Mouse (Mus musculus): ENCODE measurements around the gene Wdr6. TPM values are rescaled to one million over a fixed set of nuclear protein-coding genes. Genes with fewer than 3 reads are reported as not detected.

The Wdr6 gene
- polyA plus RNA-seq, 1 experiment = 7.9 TPM

- H3K27ac ChIP-seq (ENCODE audit: control insufficient read depth, insufficient read depth, low read depth, low read length, poor library complexity) = no peak overlapping the region
- no peak overlapping the region for H3K4me3 ChIP-seq (replicated peaks; ENCODE audit: control insufficient read depth, low read depth, low read length)
- H3K4me1 ChIP-seq (ENCODE audit: control insufficient read depth, insufficient read depth, low read length) = peaks cover 8% of the 10 kb centered on the region; the same call in 1 of the 2 replicates
- 56% methylated on average over 7 of the region's 7 CpGs for WGBS
- TF ChIP-seq POLR2A (IDR thresholded peaks at IDR 0.05; ENCODE audit: borderline replicate concordance, control insufficient read depth, low read depth, low read length) (no peak), CTCF (IDR thresholded peaks at IDR 0.05; ENCODE audit: control insufficient read depth, insufficient read depth, low read length) (no peak)
Observed at GRCm38 (mm10) chr9:108564131-108564530, 14.4 kb downstream of the Wdr6 start.

DNA sequence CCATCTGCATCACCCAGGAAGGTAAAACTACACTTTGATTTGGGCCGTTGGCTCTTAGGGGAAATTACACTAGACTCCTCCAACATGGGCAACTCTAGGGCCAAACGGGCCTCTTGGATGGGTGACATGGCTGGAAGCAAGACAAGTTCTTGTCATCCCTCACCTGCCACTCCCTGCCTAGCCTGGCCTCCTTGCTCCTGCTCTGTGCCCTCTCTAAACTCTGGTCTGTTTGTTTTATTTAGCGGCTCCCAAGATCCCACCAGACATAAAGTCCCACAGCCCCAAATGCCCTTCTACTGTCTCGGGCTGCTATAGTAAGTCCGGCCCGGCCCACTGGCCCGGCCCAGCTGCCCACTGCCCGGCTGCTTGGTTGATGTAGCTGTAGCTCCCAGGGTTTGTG lies 14.9 kb downstream of the Wdr6 start:
- no peak overlapping the region for H3K4me3 ChIP-seq (replicated peaks; ENCODE audit: control insufficient read depth, low read depth, low read length)
- H3K4me1 ChIP-seq (ENCODE audit: control insufficient read depth, insufficient read depth, low read length) = peaks cover 8% of the 10 kb centered on the region; the same call in 1 of the 2 replicates
- H3K27ac ChIP-seq (ENCODE audit: control insufficient read depth, insufficient read depth, low read depth, low read length, poor library complexity) = no peak overlapping the region
- 94% methylated on average over 8 of the region's 8 CpGs for WGBS
- TF ChIP-seq CTCF (IDR thresholded peaks at IDR 0.05; ENCODE audit: control insufficient read depth, insufficient read depth, low read length) (no peak), POLR2A (IDR thresholded peaks at IDR 0.05; ENCODE audit: borderline replicate concordance, control insufficient read depth, low read depth, low read length) (no peak)

DNA sequence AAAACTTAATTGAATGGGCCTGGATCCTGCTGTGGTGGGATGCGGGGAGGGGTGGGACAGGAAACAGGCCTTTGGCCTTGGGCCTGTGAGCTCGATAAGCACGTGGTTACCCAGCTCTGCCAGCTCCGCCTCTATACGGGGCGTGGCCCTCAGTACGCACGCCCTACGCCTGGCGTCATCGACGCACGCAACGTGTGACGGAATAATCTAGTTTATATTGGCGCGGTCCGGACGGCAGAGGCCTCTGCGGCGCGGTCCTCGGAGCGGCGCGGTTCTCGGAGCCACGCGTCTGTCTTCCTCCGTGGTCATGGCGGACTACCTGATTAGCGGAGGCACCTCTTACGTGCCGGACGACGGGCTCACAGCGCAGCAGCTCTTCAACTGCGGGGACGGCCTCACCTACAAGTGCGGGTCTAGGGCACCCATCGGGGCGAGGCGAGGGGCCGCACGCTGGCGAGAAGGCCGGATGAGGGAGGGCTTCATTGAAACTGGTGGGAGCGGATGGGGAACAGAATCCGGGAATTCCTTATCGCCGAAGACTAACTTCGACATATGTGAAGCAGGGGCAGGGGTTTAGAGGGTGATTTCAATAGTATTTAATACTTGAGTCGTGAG lies 18.2 kb downstream of the Wdr6 start, which contains the start of gene Impdh2:
Impdh2 (plus strand) TSS at position 60 of the 615 bp plus-strand sequence.
- under 1% methylated on average over 53 of the region's 53 CpGs for WGBS
- Histone ChIP-seq H3K4me1 (ENCODE audit: control insufficient read depth, insufficient read depth, low read length) (no peaks in the 10 kb centered on the region; the same call in 1 of the 2 replicates), H3K27ac (ENCODE audit: control insufficient read depth, insufficient read depth, low read depth, low read length, poor library complexity) (peak within 1 kb of the TSS; percentile 31), H3K4me3 (replicated peaks; ENCODE audit: control insufficient read depth, low read depth, low read length) (peak within 1 kb of the TSS; percentile 79)
- peak; percentile 85; the same call in 1 of the 2 replicates for TF ChIP-seq POLR2A (IDR thresholded peaks at IDR 0.05; ENCODE audit: borderline replicate concordance, control insufficient read depth, low read depth, low read length)
- no peak for TF ChIP-seq CTCF (IDR thresholded peaks at IDR 0.05; ENCODE audit: control insufficient read depth, insufficient read depth, low read length)

GRCm38 (mm10) chr9:108559169-108559568 lies 19.4 kb downstream of the Wdr6 start:
- Histone ChIP-seq H3K4me3 (replicated peaks; ENCODE audit: control insufficient read depth, low read depth, low read length) (no peak overlapping the region), H3K4me1 (ENCODE audit: control insufficient read depth, insufficient read depth, low read length) (no peaks in the 10 kb centered on the region; the same call in 1 of the 2 replicates), H3K27ac (ENCODE audit: control insufficient read depth, insufficient read depth, low read depth, low read length, poor library complexity) (no peak overlapping the region)
- no peak for TF ChIP-seq POLR2A (IDR thresholded peaks at IDR 0.05; ENCODE audit: borderline replicate concordance, control insufficient read depth, low read depth, low read length)
- TF ChIP-seq CTCF (IDR thresholded peaks at IDR 0.05; ENCODE audit: control insufficient read depth, insufficient read depth, low read length) = no peak
- WGBS = 90% methylated on average over 4 of the region's 4 CpGs

GRCm38 (mm10) chr9:108546875-108547274 lies 31.7 kb downstream of the Wdr6 start:
- WGBS = 86% methylated on average over 1 of the region's 1 CpGs
- no peak overlapping the region for H3K4me3 ChIP-seq (replicated peaks; ENCODE audit: control insufficient read depth, low read depth, low read length)
- no peaks in the 10 kb centered on the region for H3K4me1 ChIP-seq (ENCODE audit: control insufficient read depth, insufficient read depth, low read length)
- no peak overlapping the region for H3K27ac ChIP-seq (ENCODE audit: control insufficient read depth, insufficient read depth, low read depth, low read length, poor library complexity)
- TF ChIP-seq POLR2A (IDR thresholded peaks at IDR 0.05; ENCODE audit: borderline replicate concordance, control insufficient read depth, low read depth, low read length) = no peak
- no peak for TF ChIP-seq CTCF (IDR thresholded peaks at IDR 0.05; ENCODE audit: control insufficient read depth, insufficient read depth, low read length)

- Histone ChIP-seq H3K4me3 (replicated peaks; ENCODE audit: control insufficient read depth, low read depth, low read length) (no peak overlapping the region), H3K4me1 (ENCODE audit: control insufficient read depth, insufficient read depth, low read length) (no peaks in the 10 kb centered on the region), H3K27ac (ENCODE audit: control insufficient read depth, insufficient read depth, low read depth, low read length, poor library complexity) (no peak overlapping the region)
- 96% methylated on average over 3 of the region's 3 CpGs for WGBS
- no peak for TF ChIP-seq POLR2A (IDR thresholded peaks at IDR 0.05; ENCODE audit: borderline replicate concordance, control insufficient read depth, low read depth, low read length)
- no peak for TF ChIP-seq CTCF (IDR thresholded peaks at IDR 0.05; ENCODE audit: control insufficient read depth, insufficient read depth, low read length)
Observed at GRCm38 (mm10) chr9:108545986-108546385, 32.6 kb downstream of the Wdr6 start.

- no peak overlapping the region for H3K27ac ChIP-seq (ENCODE audit: control insufficient read depth, insufficient read depth, low read depth, low read length, poor library complexity)
- TF ChIP-seq POLR2A (IDR thresholded peaks at IDR 0.05; ENCODE audit: borderline replicate concordance, control insufficient read depth, low read depth, low read length) (no peak), CTCF (IDR thresholded peaks at IDR 0.05; ENCODE audit: control insufficient read depth, insufficient read depth, low read length) (no peak)
- H3K4me3 ChIP-seq (replicated peaks; ENCODE audit: control insufficient read depth, low read depth, low read length) = no peak overlapping the region
- H3K4me1 ChIP-seq (ENCODE audit: control insufficient read depth, insufficient read depth, low read length) = no peaks in the 10 kb centered on the region
Observed at GRCm38 (mm10) chr9:108540846-108541245, 37.7 kb downstream of the Wdr6 start.

DNA sequence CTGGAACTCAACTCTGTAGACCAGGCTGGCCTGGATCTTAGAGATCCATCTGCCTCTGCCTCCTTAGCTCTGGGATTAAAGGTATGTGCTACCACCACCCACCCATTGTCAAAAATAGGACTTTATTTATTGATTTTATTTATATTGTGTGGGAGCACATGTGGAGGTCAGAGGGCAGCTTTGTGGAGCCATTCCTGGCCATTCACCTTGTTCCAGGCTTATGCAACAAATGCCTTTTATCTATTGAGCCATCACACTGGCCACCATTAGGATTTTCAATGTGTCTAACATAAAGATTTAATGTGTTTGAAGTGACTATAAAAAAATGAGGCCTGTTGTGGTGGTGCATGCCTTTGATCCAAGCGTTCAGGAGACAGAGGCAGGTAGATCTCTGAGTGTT lies 47.0 kb downstream of the Wdr6 start:
- Histone ChIP-seq H3K4me3 (replicated peaks; ENCODE audit: control insufficient read depth, low read depth, low read length) (no peak overlapping the region), H3K27ac (ENCODE audit: control insufficient read depth, insufficient read depth, low read depth, low read length, poor library complexity) (no peak overlapping the region), H3K4me1 (ENCODE audit: control insufficient read depth, insufficient read depth, low read length) (no peaks in the 10 kb centered on the region)
- WGBS = 92% methylated on average over 1 of the region's 1 CpGs
- TF ChIP-seq CTCF (IDR thresholded peaks at IDR 0.05; ENCODE audit: control insufficient read depth, insufficient read depth, low read length) = no peak
- no peak for TF ChIP-seq POLR2A (IDR thresholded peaks at IDR 0.05; ENCODE audit: borderline replicate concordance, control insufficient read depth, low read depth, low read length)
